Mouse (Mus musculus) frontal cortex, adult 2 months (tissue): Measurements from ENCODE around the gene Capn11. TPM values are rescaled to one million over a fixed set of nuclear protein-coding genes. Genes with fewer than 3 reads are reported as not detected.
"Not testable (repeated sequence)": the region's sequence is repeated elsewhere in the genome, so short reads cannot be mapped to it uniquely, and the experiment has no call there.

Experiments used
- DNase-seq, 2 experiments: peaks; one replicate each; pipeline ENCODE4 v3.0.0; 2022; ENCODE audit warnings: low spot score in 1 of 2; ENCODE audit errors: extremely low spot score in 1 of 2
- polyA plus RNA-seq: library from polyadenylated mRNA; depleted of rRNA; stranded (reverse); fragments of >200 nt; gene quantifications from 2 replicates; pipeline ENCODE4 v1.2.3, GENCODE M21; 2012

The Capn11 gene
- polyA plus RNA-seq, 1 experiment = 0.34 TPM

DNA sequence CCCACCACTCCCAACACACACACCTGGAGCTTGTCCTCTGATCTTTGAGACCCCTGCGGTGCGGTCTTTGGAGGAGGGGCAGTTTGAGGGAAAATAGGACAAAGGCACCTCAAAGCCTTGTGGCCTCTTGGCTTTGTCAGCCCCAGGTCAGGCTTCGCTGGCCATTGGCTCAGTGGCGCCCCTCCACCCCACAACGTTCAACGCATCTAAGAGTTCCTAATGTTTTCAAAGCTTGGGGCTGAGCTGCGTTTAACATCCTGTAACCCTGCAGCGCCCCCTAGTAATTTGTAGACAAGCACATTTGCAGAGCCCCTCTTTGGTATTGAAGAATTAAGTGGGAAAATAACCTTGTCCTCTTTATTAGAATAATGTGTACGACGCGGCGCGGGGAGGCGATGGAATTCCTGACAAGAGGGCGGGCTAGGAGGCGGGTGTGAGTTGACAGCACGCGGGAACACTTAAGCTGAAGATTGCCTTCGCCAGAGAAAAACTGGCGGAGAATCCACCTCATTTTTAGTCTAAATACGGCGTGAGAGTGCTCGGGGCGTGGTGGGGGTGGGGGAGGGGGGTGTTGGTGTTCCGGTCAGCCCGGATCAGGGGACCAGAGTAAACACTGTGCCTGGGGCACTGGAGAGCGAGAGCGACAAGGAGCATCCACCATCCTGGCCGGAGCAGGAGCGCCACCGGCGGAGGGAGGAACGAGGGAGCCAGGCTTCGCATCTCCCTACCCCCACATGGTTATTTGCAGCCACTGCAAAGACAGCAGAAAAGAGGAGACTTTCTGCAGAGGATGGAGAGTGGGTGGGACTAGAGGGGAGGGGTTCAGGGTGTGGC is 29.0 kb downstream of the Capn11 start:
- DNase-seq = peak; percentile 24 to 84

DNA sequence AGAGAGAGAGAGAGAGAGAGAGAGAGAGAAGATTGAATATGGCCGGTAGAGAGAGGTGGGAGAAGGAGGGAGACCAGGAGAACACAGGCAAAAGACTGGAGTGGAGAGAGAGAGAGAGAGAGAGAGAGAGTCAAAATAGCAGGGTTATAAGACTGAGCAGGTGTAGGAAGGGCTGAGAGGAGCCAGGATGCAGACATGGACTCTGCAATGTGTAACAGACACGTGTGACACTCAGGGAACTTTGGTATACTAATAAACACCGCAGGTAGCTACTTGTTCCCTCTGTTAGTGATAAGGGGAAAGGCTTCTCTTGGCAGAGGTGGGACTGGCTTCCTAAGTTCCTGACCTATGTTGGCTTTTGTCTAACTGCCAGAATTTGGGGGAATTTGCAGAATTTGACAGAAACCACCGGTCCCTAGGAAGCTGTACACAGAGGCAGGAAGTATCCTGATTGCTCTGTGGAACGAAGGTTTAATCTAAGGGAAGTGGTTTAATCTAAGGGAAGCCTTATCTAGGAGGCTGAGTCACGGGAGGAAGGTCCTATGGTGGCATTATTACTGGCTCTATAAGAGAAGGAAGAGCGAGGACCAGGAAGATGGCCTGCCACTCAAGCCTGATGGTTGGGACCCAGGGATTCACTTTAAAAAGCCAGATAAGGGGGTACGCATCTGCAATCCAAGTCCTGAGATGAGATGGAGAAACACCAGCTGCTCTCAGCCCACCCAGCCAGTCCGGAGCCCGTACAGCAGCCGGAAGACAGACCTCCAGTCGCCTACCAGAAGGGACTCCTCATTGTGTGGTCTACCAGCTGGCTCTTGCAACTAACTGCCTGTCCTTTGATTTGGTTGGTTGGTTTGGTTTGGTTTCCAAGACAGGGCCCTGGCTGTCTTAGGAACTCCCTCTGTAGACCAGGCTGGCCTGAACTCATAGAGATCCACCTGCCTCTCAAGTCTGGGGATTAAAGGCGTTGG is 30.0 kb downstream of the Capn11 start:
- peak in 1 of 2 experiments; percentile 10 for DNase-seq

DNA sequence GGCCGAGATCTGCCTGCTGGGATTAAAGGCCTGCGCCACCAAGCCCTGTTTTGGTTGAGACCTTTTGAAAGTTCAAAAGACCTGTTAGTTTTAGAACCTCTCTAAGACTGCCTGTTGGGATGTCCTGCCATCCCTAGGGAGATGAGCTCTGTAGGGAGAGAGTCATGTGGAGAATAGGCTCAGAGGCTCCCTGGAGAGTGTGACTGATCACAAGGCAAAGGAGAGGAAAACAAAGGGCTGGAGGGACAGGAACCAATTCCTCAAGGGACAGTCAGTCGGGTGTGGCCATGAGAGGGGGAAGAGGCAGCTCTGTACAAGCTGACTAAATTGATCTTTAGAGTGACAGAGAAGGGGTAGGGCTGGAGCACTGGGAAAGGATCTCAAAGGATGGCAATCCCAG is 31.0 kb downstream of the Capn11 start:
- DNase-seq = no peak

DNA sequence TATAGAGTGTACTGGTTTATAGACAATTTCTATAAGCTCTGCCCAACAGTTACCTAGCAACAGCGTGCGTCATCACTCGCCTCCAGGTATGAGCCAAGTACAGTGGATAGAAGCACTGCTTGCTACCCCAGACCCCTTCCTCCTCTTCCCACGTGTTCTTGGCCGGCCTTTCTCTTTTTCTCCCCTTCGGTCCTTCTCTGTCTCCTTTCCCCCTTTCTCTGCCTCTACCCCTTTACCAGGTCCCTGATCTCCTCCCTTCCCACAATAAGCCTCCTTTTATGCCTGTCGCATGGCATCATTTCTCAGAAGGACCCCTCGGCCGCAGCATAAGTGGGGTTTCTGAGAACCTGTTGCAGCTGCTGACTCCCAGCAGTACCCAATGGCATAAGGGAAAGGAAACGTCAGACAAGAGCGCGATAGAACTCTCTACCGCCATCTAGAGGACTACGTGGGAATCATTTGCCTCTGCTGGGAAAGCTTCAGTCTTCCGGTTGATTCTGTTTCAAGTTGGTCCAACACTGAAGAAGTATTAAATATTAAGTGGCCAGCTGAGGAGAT is 32.5 kb downstream of the Capn11 start:
- peak; percentile 57 to 89 for DNase-seq

DNA sequence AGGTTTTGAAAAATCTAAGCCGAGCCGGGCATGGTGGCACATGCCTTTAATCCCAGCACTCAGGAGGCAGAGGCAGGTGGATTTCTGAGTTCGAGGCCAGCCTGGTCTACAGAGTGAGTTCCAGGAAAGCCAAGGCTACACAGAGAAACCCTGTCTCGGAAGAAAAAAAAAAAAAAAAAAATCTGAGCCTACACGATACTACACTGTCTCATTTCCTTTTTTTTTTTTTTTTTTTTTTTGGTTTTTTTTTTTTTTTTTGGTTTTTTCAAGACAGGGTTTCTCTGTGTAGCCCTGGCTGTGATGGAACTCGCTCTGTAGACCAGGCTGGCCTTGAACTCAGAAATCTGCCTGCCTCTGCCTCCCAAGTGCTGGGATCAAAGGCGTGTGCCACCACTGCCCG is 35.7 kb downstream of the Capn11 start:
- DNase-seq = not testable (repeated sequence)

DNA sequence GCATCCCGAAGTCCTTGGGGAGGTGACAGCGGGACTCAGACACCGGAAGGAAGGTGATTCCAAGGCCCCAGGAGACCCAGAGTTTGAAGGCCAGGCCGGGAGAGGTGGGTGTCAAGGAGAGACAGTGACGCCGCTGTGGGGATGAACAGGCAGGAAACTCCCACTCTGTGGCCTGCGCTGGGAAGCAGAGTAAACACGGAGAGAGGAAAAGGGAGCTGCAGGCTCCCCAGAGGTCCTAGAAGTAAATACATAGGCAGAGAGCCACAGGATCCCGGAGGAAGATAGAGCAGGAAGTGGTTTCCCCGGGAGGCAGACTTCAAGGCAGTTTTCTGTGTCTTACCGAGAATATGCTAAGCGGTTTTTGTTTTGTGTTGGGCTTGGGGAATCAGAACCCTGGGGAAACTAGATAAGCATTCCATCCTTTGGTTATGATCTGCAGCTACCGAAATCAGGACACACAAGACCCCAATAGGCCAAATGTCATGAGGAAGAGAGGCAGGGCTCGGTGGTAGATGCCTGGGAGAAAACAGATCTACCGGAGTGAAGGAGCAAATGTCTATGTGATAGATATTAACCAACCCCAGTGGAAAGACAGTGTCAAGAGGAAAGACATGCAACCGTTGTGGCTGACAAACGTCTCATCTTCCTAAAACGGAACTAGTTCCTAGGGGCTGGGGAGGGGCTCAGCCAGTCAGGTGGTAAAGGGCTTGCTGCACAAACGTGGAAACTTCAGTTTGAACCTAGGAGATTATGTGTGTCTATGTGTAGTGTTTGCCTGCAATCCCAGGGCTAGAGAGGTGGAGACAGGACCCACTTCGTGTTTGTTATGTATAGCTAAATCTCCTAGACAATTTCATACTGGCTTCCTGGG is 39.5 kb downstream of the Capn11 start:
- DNase-seq = no peak

DNA sequence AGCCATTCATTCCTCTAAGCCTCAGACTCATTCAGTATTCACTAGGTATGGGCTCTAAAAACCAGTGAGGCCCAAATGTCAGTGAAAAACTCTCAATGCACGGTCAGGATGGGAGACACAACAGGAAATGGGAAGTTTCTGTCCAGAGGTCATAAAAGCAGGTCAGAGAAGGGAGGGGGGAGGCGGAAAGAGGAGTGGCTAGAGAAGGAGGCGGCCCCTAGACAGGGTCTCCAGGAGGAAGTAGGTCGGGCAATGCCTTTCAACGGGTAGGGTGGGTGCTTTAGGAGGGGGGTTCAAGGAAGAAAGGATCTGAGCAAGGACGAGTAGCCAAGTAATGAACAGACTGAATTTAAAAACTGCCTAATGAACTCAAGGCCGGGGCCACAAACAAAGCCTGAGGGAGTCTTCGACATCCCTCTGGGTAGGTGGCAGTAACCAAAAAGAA is 40.2 kb downstream of the Capn11 start:
- DNase-seq = no peak

DNA sequence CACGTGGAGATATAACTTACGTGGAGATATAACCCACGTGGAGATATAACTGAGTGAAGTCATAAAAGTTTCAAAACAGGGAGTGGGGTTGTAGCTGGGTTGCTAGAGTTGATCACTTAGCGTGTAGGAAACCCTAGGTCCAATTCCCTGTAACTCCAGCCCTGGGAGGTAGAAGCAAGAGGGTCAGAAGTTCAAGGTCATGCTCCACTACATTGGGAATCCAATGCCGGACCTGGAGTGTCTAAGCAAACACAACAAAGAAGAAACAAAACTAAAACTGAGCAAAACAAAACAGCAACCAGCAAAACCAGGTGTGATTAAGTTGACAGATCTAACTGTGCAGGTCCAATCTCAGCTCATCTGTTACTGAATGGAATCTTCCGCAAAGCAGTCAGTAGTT is 41.5 kb downstream of the Capn11 start:
- no peak for DNase-seq

DNA sequence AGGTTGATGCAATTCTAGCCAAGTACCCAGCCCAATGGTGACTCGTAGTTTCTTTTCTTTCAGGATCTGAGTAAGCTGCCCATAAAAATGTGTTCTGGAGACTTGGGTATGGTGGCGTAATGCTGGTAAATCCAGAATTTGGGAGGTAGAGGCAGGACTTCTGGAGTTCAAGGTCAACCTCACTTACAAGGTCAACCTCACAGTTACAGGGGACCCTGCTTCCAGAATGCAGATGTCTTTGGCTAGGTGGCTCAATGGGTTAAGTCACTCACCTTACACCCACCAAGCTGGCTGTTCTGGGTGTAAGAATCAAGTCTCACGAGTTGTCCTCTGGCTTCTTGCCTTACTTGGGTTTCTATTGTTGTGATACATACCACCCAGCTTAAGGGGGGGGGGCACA is 42.4 kb downstream of the Capn11 start:
- DNase-seq = no peak

DNA sequence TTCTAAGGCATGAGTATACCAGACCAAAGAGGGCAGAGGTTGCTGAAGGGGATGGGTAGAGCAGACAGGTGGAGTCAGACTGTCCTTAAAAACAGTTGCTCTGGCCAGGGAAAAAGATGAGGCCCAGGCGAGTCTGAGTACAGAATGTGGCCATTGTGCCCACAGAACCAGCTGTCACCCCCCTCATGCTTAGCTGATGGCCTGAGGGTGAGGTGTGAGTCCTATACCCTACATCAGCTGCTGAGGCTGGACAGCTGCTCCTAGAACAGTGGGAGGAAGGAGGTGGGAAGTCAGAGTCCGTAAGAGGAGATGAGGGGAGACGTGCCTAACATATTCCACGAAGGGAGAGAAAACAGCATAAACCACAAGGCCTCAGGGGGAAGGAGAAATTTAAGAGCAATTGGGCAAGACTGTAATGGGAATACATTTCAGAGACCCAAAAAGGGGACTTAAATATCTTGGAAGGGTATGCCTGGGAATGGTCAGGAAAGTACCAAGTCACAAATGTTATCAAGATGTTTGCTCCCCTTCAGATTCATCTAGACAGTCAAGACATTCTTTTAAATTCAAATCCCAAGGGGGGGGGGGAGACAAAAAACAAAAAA is 43.0 kb downstream of the Capn11 start:
- DNase-seq = no peak

DNA sequence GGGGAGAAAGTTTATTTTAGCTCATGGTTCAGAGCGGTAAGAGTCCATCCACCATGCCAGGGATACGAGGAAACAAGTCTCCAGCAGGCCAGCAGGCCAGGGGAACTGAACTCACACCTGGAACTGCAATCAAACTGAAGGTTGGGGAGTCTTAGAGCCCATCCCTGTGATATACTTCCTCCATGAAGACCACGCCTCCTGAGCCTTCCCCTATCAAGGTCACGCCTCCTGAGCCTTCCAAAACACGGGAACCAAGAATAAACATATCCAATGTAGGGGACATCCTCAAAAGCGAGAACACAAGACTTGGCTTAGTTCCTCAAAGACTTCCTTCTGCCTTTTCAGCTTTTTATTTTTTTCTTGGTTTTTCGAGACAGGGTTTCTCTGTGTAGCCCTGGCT is 46.2 kb downstream of the Capn11 start:
- DNase-seq = no peak

DNA sequence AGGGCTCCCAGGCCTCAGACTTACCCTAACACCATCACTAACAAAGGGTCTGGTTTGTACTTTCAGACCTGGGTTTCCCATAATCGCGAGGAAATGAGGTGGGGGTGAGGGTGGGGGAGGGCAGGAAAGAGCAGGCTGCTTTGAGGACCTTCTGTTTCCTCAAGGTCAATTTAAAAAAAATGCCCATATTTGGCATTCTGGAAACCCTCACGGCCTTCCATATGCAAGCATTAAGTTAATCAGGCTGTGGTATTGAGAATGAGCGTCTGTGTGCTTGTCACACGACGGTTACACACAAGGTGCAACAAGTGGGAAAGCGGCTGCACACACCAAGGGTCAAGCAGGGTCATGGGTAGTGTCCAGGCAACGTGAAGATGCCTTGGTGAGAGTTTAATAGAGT is 47.1 kb downstream of the Capn11 start:
- DNase-seq = no peak

DNA sequence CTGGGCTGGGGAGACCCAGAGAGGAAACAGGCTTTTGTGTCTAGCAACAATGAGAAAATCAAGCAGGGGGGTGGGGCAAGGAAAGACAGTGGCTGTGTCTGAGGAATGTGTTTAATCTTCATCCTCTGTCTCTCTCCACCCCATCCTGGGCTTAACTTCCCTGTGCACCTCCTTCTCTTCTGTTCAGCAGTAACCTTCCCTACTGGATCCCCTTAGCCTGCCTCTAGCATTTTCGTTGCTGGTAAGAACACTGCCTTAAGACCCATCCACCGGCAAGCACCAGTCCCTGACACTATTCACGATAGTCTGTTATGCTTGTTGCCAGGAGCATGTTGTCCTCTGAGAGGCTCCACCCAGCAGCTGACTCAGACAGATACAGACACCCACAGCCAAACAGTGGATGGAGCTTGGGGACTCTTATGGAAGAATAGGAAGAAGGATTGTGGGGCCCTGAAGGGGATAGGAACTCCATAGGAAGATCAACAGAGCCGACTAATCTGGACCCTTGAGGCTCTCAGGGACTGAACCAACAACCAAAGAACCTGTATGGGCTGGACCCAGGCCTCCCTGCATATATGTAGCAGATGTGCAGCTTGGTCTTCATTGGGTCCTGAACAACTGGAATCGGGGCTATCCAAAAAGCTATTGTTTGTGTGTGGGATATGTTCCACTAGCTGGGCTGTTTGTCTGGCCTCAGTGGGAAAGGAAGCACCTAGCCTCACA is 48.8 kb downstream of the Capn11 start:
- no peak for DNase-seq

DNA sequence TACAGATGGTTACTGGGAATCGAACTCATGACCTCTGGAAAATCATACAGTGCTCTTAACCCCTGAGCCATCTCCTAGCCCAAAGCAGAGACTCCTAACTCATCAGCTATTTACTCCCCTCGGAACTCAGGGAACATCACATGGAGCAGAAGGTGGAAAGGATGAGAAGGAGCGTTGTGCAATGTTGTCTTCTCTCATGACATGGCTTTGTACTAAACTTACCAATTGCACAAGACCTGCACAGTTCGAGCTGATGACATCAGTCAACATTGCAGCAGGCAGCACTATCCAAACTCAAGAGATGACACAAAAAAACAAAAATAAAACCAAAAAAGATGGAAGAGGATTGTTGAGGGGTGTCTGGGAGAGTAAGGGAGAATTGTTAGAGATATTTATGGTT is 50.7 kb downstream of the Capn11 start:
- no peak for DNase-seq

DNA sequence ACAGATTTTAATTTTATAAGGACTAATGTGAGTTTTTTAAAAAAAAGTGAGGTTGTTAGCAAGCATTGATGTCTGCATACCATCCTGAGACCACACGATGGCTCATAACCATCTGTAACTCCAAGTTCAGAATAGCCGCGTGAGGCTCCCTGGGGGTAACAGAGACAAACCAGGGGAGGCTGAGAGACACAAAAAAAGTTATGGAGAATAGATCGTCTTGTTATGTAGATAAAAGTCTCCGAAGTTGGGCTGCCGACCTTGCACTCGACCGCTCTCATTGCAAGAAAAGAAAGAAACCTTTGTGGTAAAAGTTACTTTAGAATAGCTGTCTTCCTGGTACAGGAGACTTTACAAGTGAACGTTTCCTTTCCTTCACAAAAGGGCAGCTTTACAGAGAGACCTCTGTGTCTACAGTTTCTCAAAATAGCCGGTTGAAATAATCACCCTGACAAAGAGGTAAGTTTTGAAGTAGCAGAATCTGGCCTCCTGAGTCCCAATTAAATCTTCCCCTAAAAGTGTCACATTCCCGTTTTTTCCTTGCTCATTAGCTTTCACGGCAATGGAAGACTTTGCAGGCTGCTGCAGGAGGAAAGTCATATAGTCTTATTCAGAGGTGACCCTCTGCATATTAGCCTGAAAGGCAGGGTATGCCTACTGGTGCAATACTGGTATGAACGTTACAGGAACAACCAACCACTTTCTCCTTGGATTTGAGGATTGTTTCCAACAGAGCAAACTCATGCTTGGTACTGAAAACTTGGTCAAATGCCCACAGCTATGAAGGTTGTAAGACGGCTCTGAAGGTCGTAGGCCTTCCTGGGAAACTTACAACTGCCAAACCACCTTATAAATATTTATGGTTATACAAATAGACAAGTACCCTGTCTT is 51.9 kb downstream of the Capn11 start:
- no peak for DNase-seq

DNA sequence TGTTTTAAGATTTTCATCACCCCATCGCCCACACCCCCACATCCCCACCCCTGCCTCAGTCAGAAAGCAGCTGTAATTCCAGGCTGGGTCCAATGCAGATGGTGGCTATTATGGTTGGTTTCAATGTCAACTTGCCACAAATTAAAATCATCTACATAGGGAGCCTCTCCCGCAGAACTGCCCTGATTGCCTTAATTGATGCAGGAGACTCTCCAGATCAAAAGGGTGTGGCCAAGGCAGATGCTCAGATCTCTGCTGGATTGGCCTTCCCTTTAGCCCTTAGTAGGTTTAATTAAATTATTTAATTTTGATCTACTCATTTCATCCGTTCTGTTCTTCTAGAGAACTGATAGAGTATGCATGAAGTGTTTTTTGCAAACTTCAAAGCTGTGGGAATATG is 56.1 kb downstream of the Capn11 start:
- DNase-seq = no peak

DNA sequence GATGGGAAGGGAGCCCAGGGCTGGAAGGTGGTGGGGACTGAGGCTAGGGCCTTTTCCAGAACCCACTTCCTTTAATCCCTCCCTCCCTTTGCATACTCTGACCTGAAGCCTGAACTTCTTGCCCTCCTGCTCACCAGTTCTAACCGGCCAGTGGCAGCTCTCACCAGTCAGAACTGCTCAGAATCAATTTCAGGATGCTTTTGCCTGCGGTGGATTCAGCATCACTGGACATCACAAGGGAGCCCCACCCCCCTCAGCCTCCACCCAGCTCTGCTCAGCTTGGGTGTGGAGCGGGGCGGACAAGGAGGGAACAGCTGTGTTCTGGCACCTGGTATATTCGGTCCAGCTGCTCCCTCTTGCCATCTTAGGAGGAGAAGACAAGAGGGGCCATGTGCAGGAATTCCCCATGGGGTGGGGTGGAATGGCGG is 57.2 kb downstream of the Capn11 start, which contains the start of gene Mymx:
Gene Mymx, minus strand, starts transcription at position 226 of the 428 bp plus-strand sequence.
- no peak for DNase-seq

DNA sequence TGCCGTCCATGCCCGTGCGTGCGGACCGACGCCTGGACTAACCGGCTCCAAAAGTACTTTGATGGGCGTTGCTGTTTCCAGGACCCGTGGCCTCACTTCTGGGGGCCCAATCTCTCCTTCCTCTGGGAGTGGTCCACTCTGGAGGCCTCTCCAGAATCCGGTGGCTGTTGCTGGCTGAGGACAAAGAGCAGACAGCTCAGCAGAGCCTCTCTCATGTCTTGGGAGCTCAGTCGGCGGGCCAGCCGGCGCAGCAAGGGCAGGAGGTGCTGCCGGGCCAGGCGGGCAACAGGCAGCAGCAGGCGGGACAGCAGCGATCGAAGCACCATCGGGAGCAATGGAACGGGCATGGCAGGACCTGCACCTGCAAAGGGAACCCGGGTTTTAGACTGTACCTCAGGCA is 57.8 kb downstream of the Capn11 start:
- DNase-seq = no peak
